Mouse (Mus musculus) testis, adult 2 months (tissue): ENCODE data around the gene Ankrd12.

ENCODE experiments used
- CTCF ChIP-seq: fragments of 200-500 bp; IDR thresholded peaks from 2 replicates; pipeline ENCODE4 v1.5.1; 2012; ENCODE audit warnings: low read depth, mild to moderate bottlenecking, inconsistent platforms, low read length, moderate library complexity; ENCODE audit not compliant: control insufficient read depth, insufficient read depth, insufficient replicate concordance
- POLR2A ChIP-seq: fragments of 200-500 bp; IDR thresholded peaks from 2 replicates; pipeline ENCODE4 v1.6.1; 2012; ENCODE audit warnings: low read depth, mild to moderate bottlenecking, inconsistent platforms, low read length, moderate library complexity; ENCODE audit not compliant: control insufficient read depth

DNA sequence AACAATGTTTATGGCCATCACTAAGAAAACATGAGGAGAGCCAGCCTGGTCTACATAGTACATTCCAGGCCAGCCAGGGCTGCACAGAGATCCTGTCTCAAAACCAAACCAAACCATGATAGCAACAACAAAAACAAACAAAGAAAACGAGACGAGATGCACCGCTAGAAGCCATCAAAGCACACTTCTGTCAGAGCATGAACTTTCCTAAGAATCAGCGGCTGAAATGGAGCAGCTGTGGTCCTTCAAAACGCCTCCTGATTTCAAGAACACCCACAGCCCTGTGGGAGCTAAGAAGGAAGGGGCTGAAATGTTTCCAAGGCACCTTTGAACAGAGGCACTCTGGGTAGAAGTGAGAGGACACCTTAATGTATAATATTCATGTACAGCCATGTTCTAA, 152.7 kb downstream of the Ankrd12 start:
- TF ChIP-seq POLR2A: no peak
- no peak for TF ChIP-seq CTCF
